Mouse (Mus musculus): ENCODE measurements at regions not wholly inside any gene's neighbourhood (a gene's known extent, or its start where the extent isn't known, plus 50 kb on each side); places are given as distances from the start of the nearest gene placed in this dataset.

GRCm38 (mm10) chr8:8102010-8102727, 558.9 kb downstream of the Efnb2 start:
- DNase-seq (ENCODE audit: low spot score in 2 of 2): no peak

- DNase-seq (ENCODE audit: low spot score in 2 of 2): no peak
Observed at GRCm38 (mm10) chr8:8092551-8092950, 568.5 kb downstream of the Efnb2 start.

- DNase-seq (ENCODE audit: low spot score in 2 of 2): no peak
Observed at GRCm38 (mm10) chr8:8084652-8085051, 576.4 kb downstream of the Efnb2 start.

- DNase-seq (ENCODE audit: low spot score in 2 of 2): no peak
Observed at GRCm38 (mm10) chr8:8064074-8064473, 597.0 kb downstream of the Efnb2 start.

- DNase-seq (ENCODE audit: low spot score in 2 of 2): no peak
Observed at GRCm38 (mm10) chr8:8054224-8054916, 606.7 kb downstream of the Efnb2 start.

GRCm38 (mm10) chr8:8051186-8051585, 609.9 kb downstream of the Efnb2 start:
- no peak for DNase-seq (ENCODE audit: low spot score in 2 of 2)

GRCm38 (mm10) chr8:8050778-8051177, 610.3 kb downstream of the Efnb2 start:
- DNase-seq (ENCODE audit: low spot score in 2 of 2): no peak

- no peak for DNase-seq (ENCODE audit: low spot score in 2 of 2)
Observed at GRCm38 (mm10) chr8:8044926-8045325, 616.1 kb downstream of the Efnb2 start.

GRCm38 (mm10) chr8:8044296-8044695, 616.7 kb downstream of the Efnb2 start:
- DNase-seq (ENCODE audit: low spot score in 2 of 2): no peak

GRCm38 (mm10) chr8:8037929-8038328, 623.1 kb downstream of the Efnb2 start:
- DNase-seq (ENCODE audit: low spot score in 2 of 2): no peak

- DNase-seq (ENCODE audit: low spot score in 2 of 2): no peak
Observed at GRCm38 (mm10) chr8:8011151-8011550, 649.9 kb downstream of the Efnb2 start.

GRCm38 (mm10) chr8:7994905-7995304, 666.1 kb downstream of the Efnb2 start:
- DNase-seq (ENCODE audit: low spot score in 2 of 2): no peak

GRCm38 (mm10) chr8:7988820-7989219, 672.2 kb downstream of the Efnb2 start:
- no peak for DNase-seq (ENCODE audit: low spot score in 2 of 2)

GRCm38 (mm10) chr8:7977020-7977419, 684.0 kb downstream of the Efnb2 start:
- DNase-seq (ENCODE audit: low spot score in 2 of 2): no peak

- DNase-seq (ENCODE audit: low spot score in 2 of 2): no peak
Observed at GRCm38 (mm10) chr8:7973791-7974190, 687.3 kb downstream of the Efnb2 start.

GRCm38 (mm10) chr8:7964276-7964675, 696.8 kb downstream of the Efnb2 start:
- no peak for DNase-seq (ENCODE audit: low spot score in 2 of 2)

- no peak for DNase-seq (ENCODE audit: low spot score in 2 of 2)
Observed at GRCm38 (mm10) chr8:7956745-7957144, 704.3 kb downstream of the Efnb2 start.

GRCm38 (mm10) chr8:7954851-7955250, 706.2 kb downstream of the Efnb2 start:
- no peak for DNase-seq (ENCODE audit: low spot score in 2 of 2)

GRCm38 (mm10) chr8:7945966-7946775, 714.9 kb downstream of the Efnb2 start:
- no peak for DNase-seq (ENCODE audit: low spot score in 2 of 2)

- no peak for DNase-seq (ENCODE audit: low spot score in 2 of 2)
Observed at GRCm38 (mm10) chr8:7936596-7936995, 724.4 kb downstream of the Efnb2 start.

GRCm38 (mm10) chr8:7919416-7919815, 741.6 kb downstream of the Efnb2 start:
- DNase-seq (ENCODE audit: low spot score in 2 of 2): no peak

GRCm38 (mm10) chr8:7894338-7894737, 766.7 kb downstream of the Efnb2 start:
- DNase-seq (ENCODE audit: low spot score in 2 of 2): no peak

Measured in adrenal gland, postnatal 4 days (tissue).